Mouse (Mus musculus) forelimb bud, embryonic 11.5 days (tissue): ENCODE results near the gene Zbtb41.

Experiments
- DNase-seq: peaks from one replicate; pipeline ENCODE4 v3.0.0-alpha.2; 2012; ENCODE audit warnings: low read depth, low spot score

Gene Zbtb41

DNA sequence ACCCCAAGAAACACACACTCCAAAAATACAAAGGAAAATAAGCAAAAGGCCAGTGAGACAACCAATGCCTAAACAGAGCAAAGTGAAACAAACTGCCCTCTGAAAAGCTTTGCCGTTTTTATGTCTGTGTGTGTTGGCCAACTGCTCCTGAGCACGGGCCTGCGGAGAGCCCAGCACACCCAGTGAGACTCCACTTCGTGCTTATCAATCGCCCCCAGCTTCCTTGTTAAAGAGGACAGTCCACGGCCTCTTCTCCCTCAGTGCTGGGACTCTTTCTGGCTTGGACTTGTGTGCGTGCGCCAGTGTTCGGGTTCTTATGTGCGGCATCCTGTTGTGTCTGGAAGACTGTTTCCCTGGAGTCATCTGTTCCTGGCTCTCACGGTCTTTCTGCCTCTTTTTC is 43.8 kb downstream of the Zbtb41 start:
- DNase-seq = no peak

DNA sequence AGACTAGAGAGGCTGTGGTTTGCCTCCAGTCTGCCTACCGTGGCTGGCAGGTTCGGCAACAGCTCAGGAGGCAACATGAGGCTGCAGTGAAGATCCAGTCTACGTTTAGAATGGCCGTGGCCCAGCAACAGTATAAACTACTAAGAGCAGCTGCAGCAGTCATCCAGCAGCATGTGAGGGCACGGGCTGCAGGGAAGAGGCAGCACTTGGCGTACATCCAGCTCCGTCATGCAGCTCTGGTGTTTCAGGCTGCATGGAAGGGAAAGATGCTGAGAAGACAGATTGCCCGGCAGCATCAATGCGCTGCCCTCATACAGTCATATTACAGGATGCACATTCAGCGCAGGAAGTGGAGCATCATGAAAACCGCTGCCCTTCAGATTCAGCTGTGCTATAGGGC is 56.8 kb downstream of the Zbtb41 start:
- DNase-seq = no peak

- no peak for DNase-seq
Observed at GRCm38 (mm10) chr1:139480246-139480645, 58.2 kb downstream of the Zbtb41 start.

GRCm38 (mm10) chr1:139481146-139481545 is 59.1 kb downstream of the Zbtb41 start:
- DNase-seq = no peak

GRCm38 (mm10) chr1:139494630-139495029 is 72.5 kb downstream of the Zbtb41 start:
- no peak for DNase-seq

DNA sequence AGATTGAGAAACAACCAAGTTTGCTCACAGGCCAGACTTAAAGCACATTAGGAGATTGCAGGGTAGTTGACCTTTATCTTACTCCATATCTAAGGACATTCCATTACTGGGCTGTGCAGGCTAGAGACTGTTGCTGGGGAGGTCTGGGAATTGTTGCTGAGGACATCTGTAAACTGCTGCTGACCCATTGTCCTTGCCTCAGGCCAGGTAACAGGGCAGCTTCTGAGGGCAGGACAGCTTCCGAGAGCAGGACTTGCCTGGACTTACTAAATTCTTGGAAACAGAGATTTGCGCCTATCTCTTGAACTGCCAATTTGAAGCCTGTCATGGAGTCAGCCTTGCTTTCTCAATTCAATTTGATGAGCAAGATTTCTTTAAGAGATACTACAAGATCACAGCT is 73.3 kb downstream of the Zbtb41 start:
- no peak for DNase-seq

- no peak for DNase-seq
Observed at GRCm38 (mm10) chr1:139496212-139496611, 74.1 kb downstream of the Zbtb41 start.

GRCm38 (mm10) chr1:139499751-139500150 is 77.7 kb downstream of the Zbtb41 start:
- no peak for DNase-seq

DNA sequence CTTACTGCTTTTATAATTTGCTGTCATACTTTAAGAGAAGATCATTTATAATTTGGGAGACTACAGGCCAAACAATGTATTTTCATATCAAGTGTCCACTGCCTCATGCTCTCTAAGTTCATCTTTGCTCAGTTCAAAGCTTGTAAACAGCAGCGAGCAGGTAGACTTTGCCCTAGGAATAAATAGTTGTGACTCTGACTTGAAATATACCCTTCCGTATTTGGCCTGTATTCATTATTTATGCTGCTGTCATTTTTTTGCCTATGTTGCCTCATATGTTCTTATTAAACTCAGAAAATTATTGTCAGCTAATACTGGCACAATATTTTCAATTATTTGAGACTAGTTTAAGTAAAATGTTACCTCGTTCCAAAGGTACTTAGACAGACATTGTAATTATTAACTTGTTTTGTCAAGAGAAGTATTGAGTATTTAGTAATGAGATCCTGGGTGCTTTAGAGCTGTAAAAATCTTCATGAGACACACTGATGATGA is 79.2 kb downstream of the Zbtb41 start, which contains the start of gene F13b:
Gene F13b, plus strand, starts transcription at position 445 of the 495 bp plus-strand sequence.
- DNase-seq = no peak
